Mouse (Mus musculus) spleen, embryonic (tissue): Measurements from ENCODE around the gene Fam83d.

Experiments used
- CTCF ChIA-PET: fragments of 350-600 bp; sonication (Branson Sonifier 250); formaldehyde crosslinking; loops from one replicate; lab custom pipeline; 2022; lab: Charles Lee

Gene Fam83d

DNA sequence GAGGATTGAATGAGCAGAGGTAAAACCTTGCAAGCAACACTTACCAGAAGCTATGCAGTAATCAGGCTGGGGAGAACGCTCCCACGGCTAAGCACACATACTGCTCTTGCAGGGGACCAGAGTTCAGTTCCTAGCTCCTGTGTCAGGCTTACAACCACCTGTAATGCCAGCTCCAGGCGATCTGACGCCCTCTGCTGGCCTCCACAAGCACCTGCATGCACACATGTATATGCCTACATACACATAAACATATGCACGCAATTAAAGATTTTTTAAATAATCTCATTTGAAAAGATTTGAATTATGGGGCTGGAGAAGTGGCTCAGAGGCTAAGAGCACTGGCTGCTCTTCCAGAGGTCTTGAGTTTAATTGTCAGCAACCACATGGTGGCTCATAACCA, 25.5 kb upstream of the Fam83d start:
- CTCF ChIA-PET, result interaction anchor here (0.5 to 1.0 kb wide), 3 partner anchors 9 to 41 kb away, joined by 3 to 4 read pairs (median 3); no protein-coding TSS in a partner anchor

DNA sequence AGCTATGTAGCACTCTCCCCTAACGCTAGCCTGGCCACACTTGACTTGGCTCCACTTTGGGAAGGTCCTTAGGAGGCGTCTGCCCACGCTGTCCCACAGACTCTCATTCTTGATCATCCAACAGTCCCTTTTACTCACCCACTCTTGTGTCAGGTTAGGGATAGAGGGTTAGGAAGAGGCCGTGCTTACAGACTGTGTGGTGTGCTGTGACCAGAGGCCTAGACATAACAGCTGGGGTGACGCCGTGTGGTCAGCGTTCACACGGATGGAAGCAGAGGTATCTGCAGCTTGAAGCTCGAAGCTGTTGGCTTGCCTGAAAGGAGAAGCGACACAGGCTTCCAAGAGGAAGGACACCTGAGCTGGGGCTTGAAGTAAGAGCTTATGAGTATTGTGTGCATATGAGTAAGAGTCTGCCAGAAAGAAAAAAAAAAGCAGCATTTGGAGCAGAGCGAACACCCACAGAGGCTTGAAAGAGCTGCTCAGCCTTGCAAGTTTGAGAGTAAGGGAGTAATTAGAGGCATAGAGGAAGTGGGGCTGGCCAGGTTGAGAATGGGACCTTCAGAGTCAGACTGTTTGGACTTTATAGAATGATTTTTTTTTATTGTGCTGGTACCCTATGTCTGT, 24.3 kb upstream of the Fam83d start:
- CTCF ChIA-PET, result interaction anchor here (0.7 kb wide), 1 partner anchor 134 kb away, joined by 3 read pairs; no protein-coding TSS in a partner anchor

DNA sequence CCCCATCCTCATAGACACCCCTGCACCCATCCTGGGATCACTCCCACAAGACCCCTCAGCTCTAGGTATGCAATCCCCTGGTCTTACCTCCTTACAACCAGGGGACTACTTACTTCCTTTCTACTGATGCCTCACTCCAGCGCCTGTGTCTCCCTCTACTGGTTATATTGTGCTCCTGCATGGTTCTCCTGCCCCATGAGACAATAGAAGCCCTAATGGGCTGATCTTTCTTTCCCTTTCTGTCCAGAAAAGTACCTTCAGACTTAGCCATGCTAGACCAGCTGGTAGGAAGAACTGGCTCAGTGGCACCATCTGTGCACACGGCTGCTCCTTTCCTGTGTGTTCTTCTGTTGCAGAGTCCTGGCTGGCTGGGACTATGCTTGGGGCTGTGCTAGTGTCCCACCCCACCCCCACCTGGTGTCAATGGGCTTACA, 22.8 kb upstream of the Fam83d start:
- CTCF ChIA-PET, result interaction anchor here (1.0 to 1.6 kb wide), 4 partner anchors 10 to 90 kb away, joined by 3 to 8 read pairs (median 4); no protein-coding TSS in a partner anchor

DNA sequence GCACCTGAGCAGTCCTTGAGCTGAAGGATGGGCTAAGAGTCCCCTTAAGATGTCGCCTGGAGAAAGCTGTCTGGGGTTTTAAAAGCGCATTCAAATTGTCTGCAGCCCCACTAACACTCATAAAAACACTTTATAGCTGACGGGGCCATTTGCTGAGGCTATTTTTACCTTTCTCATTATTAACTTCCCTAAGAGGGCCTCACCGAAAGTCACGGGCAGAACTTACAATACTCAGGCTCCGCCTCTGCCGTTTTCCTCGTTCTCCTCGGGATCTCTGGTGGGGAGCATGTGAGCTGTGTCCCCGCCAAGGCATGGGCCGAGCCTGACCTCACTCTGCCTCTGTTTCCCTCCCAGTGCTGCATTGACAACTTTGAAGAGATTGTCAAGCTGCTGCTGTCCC, 21.7 kb upstream of the Fam83d start:
- CTCF ChIA-PET, result interaction anchor here (1.0 kb wide), 1 partner anchor 29 kb away, joined by 3 read pairs; no protein-coding TSS in a partner anchor

DNA sequence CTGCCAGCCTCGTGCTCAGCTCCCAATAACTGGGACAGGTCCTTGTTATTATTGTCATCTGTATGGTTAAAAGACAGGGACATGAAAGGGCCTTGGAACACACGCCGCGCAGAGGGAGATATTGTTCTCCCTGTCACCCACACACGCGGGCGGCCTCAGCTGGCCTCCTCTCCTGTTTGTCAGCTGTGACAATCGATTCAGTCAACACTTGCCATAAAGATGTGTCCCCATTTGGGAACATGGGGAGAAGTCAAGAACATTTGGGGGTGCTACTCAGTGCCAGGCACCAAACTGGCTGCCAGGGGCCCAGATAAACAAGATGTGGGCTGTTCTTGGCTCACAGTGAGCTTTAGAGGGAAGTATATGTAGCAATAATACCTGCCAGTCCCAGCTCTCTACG, 18.5 kb upstream of the Fam83d start:
- CTCF ChIA-PET, result no interaction called here

DNA sequence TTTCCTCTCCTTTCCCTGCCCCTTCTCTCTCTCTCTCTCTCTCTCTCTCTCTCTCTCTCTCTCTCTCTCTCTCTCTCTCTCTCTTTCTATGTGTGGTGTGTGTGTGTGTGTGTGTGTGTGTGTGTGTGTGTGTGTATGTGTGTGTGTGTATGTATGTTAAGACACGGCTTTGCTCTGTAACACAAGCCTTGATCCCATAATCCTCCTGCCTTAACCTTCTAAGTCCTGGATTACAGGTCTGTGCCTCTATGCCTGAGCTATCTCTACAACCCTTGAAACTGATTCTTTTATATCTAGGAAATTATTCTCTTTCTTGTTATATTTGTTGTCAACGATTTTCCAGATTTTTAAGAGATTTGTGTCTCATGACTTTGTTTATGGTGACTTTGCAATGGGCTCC, 7.7 kb upstream of the Fam83d start:
- CTCF ChIA-PET, result no interaction called here

DNA sequence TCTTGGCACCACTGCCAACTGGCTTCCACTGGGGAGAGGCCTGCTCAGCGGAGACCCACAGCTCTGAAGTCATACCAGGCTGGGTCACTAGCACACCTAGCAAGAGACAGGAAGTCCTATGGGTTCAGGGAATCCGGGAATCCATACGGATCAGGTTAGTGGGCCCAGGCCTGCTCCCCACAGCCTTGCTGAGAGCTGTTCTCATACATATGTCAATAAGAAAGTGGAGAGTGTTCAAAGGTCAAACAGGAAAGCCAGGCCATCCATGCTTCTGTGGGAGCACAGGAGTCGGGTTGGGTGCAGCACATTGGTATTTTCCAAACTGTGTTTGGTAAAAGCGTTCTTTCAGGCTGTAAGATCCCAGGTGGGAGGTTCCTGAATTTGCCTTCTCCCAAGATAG, 5.6 kb upstream of the Fam83d start:
- CTCF ChIA-PET, result no interaction called here

DNA sequence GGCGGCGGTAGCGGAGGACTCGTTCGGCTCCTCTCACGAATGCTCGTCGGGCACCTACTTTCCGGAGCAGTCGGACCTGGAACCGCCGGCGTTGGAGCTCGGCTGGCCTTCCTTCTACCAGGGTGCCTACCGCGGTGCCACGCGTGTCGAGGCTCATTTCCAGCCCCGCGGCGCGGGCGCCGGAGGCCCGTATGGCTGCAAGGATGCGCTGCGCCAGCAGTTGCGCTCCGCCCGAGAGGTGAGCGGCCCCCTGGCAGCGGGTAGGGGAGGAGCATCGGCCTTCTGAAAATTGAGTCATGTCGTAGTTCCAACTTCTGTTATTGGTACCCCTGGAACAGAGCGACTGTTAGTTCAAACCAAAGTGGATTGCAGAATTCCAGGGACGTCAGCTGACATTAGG, 457 bp downstream of the Fam83d start:
- CTCF ChIA-PET, result interaction anchor here (1.2 kb wide), 1 partner anchor 9 kb away, joined by 3 read pairs; no protein-coding TSS in a partner anchor

DNA sequence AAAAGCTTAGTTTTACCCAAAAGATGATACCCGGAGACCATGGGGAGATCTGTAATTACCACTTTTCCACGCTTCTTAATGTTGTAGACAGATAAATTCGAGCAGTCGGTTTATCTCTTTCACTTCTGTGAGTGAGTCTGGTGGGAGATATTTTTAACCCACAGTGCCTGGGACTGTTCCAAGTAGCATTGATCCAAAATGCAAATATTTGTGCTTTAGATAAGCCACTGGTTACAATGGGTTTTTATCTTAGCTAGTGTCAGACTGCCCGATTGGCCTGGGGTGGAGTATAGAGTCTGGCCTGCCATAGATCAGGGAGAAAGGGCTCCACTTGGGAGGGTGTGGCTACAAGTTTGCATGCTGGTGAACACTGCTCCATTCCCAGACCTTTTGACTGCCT, 878 bp downstream of the Fam83d start:
- CTCF ChIA-PET, result interaction anchor here (1.2 kb wide), 1 partner anchor 10 kb away, joined by 3 read pairs; no protein-coding TSS in a partner anchor

DNA sequence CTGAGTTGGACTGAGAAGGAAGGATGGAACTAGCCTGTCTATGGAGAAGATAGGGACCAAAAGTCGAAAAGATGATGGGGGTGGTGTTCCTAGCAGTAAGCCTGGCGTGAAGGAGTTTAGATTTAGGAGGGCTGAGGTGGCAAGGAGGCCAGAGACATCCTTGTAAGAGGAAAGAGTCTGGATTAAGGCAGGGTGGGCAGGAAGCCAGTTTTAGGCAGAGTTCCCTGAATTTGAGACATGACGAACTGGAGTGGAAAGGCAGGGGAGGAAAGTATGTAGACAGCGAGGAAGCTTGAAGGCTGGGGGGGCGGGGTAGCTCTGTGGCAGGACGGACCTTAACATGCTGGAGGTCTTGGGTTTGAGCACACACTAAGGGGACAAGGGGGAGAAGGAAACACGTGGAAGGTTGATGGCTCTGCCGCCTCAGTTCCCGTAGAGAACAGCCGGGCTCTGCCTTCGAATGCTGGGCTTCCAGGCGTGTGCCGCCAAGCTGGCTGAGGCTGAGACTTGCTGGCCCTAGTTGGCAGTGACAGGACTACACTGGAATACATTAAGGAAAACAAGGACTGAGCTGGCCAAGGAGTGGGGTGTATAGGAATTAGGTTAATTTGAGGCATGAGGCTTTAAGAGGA, 2.3 kb downstream of the Fam83d start:
- CTCF ChIA-PET, result interaction anchor here (1.2 kb wide), 1 partner anchor 28 kb away, joined by 3 read pairs; no protein-coding TSS in a partner anchor

DNA sequence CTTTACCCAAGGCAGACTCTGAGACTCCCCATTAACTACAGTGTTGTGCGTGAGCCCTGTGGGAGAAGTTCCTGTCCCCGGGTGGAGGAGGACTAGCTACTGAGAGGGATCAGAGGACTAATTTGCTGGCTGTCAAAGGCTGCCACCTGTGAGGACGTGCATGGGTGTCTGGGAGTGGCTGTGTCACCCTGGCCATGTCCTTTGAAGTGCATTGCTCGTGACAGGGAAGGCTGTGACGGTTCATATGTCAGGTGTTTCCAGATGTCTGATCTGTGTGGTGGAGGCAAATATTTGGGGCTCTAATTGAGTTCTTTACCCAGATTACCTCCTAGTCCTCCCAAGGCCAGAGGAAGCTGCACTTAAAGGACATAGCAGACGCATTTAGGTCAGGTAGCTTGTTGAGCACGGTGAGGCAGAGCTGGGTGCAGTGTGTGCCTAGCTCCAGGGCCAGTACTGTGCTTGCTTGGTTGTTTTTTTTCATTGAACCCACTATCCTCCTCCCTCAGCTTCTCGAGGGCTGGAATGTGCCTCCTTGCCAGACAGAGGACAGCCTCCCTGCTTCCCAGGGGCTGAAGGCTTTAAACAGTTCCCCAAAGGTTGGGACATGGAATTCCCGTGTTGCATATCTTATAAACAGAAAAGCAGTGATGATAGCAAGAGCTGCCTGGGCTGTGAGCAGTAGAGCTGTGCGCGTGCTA, 3.3 kb downstream of the Fam83d start:
- CTCF ChIA-PET, result interaction anchor here (0.7 to 1.2 kb wide), 3 partner anchors 29 to 148 kb away, joined by 3 to 6 read pairs (median 3); no protein-coding TSS in a partner anchor

DNA sequence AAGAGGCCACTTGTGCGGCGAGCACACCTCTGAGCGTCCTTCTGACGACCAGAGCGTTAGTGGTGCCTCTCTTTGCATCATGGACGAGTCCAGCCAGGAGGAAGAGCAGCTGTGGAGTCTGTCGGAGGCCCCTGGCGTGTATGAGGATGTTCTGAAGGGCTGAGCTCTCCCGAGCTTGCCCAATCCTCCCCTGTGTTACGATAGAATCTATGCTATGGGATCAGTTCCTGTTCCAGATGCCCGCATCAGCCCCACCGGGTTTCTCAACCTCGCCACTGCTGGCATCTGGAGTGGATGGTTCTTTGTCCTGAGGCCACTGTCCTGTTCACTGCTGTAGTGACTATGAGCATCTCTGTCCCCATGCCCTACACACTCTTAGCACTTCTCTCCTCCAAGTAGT, 4.9 kb downstream of the Fam83d start:
- CTCF ChIA-PET, result no interaction called here

DNA sequence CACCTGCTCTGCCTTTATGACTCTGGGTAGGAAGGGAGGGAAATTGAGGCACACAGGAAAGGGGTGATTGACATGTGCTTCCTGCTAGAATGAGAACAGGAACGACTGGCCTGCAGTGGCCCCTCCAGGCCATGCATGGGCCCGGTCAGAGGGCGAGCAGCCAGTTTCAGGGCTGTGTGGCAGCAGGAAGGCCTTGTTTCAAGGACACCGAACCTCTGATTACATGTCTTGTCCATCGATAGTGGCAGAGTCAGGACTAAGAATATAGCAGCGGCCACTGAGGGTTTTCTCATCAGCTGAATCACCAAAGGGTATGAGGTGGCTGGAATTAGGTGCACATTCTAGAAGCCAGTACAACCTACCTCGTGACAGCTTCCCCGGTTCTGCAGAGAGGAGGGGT, 7.0 kb downstream of the Fam83d start:
- CTCF ChIA-PET, result no interaction called here

DNA sequence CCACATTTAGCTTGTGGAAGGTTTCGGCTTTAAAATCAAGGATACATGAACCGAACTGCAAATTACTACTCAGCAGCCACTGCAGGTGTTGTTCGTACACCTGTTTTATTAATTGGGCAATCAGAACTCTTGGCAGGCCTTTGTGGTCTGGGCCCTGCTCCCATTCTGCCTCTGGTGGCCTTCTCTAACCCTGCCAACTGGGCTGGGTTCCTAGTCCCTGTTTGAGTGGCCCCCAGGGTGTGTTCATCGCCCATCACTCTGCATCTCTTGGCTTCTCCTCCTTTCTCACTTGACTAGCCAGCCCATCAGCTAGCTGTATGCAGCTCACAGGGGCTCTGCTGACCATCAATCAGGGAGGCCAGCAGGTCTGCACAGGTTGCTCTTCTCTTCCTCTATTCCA, 8.8 kb downstream of the Fam83d start:
- CTCF ChIA-PET, result no interaction called here

DNA sequence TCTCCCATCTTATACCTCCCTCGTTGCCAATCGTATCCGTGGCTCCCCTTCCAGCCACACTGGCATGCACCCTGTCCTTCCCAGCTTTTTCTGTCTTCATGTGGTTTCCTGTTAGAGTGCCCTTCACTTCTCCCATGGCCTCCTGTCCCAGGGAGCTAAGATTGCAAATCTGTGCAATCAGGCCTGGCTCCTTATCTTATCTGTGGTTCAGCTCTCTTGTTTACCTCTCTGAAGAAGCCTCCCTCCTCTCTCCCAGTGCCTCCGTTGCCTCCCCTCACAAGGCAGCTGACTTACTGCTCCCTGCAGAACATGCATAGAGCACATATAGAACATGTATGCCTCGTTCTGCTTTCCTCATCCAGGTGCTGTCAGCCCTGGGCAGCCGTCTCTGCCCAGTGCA, 9.6 kb downstream of the Fam83d start:
- CTCF ChIA-PET, result no interaction called here

DNA sequence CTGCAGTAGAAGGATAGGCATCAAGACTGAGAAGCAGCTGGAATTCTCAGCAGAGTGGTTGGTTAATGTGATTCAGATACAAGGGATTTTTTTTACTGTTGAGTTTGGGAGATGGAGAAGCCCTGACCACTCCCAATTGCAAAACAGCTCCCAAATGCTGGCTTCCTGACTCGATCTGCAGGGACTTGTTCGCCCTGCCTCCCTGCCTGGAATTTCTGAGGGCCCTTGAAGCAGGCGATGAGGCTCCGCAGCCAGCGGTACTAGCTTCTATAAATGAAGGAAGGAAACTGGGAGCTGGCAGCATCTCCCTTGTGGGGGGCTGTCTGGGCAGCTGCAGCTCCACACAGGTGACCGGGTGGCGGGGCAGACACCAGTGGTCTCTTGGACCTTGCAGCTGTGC, 10.5 kb downstream of the Fam83d start:
- CTCF ChIA-PET, result interaction anchor here (1.0 kb wide), 1 partner anchor 33 kb away, joined by 3 read pairs; no protein-coding TSS in a partner anchor

DNA sequence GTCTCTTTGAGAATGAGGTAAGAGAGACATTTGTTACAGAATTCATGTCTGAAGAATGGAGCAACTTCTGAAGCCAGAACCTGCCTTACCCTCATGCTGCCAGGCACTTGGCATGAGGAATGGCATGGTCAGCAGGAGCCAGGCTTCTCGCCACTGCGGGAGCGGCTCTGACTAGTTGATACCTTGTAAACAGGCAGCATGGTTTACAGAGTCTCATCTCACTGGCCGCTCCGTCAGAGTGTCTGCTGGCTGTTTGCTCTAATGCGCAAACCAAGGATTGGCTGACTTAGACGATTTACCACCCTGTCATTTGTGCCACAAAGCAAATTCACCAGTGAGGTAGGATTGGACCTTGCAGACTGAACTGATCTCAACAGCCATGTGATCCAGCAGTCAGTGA, 13.2 kb downstream of the Fam83d start:
- CTCF ChIA-PET, result no interaction called here

DNA sequence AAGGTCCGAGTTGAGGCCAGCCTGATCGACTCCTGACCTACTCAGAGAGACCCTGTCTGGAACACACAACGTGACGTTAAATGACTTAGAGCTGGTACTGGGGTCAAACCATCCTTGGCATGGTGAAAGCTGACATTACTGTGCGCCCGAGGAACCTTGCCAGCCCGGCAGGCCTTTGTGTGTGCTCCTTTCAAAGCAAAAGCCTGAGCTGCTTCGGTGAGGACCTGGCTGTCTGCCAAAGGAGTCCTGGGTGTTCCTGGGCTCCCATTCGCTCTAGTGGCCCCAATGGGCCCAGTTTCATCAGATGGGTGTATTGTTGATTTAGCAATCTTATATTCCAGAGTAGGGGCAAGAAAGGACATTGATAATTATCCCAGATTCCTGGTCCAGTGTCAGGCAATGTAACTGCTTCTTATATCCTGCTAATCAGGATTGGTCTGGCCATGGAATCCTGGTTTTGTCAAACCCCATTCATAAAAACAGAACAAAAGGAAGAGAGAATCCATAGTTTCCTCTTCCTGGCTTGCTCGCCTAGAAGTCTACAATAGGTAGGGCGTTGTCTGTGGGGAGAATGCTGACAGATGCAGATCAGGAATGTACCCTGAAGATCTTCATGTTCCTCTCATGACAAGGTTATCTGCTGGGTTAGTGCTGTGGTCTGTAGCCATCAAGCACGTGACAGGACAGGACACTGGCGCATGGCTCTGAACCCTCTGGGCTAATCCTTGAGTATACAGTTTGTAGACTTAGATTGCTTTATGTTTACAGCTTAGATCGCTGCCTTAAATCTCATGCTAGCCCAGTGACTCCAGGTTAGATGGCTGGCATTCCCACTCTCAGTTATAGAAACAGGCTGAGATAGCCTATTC, 19.3 kb downstream of the Fam83d start:
- CTCF ChIA-PET, result no interaction called here

DNA sequence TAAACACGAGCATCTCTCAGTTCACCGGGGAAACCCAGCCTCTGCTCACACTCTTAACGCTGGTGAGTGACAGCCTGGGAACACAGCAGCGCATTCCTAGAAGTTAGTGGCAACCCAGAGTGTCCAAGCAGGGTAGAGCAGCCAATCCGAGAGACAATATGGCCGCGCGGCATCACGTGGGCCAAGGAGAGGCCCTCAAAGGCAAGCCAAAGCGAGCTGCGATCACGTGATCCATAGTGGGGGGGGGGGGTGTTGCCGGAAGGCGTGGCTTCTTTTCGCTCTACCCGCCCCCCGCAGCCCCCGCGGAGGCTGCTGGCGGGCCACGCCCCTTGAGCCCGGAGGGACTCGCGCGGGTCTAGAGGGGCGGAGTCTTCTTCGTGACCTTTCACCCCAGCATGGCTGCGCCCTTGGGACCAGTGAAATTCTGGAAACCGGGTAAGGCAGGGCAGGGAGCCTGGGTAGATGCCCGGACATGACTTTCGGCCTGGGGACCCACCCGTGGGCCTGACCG, 26.7 kb downstream of the Fam83d start, which contains the start of gene Dhx35:
Gene Dhx35 (plus strand): TSS at position 314 of the 511 bp plus-strand sequence.
- CTCF ChIA-PET, result interaction anchor here (0.7 kb wide), 1 partner anchor 144 kb away, joined by 3 read pairs; no protein-coding TSS in a partner anchor

DNA sequence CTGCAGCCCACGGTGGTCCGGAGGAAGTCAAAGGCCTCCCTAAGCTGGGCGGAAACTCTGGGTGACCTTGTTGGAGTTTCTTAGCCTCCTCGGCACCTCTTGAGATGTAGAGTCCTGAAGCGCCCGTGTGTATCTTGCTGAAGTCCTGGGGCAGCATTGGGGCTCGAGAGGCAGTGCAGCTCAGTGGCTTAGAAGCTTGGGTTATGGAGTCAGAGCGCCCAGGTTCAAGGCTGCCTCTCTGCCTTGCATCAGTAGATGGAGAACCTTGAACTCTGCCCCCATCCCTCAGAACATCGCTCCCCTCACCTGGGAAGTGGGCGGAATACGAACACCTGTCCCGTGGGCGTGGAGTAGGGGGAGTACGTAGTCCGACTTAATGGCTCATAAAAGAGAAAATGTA, 27.1 kb downstream of the Fam83d start:
- CTCF ChIA-PET, result no interaction called here

DNA sequence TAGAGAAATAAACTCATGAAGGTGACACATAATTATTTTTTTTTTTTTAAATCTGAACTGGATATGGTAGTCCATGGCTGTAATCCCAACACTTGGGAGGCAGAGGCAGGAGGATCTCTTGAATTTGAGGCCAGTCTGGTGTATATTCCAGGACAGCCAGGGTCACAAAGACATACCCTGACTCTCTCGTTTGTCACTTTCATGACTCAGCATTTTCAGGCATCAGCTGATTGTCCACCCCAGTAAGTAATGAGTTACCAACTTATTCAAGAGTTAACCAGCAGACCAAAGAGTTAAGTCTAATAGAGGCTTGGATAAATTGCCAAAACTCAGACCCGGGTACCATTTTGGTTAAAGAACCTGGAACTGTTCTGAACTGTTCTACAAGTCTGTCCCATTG, 28.0 kb downstream of the Fam83d start:
- CTCF ChIA-PET, result no interaction called here
